Mouse (Mus musculus): ENCODE results near the gene Tmsb15l. TPM values are rescaled to one million over a fixed set of nuclear protein-coding genes. Genes with fewer than 3 reads are reported as not detected.

The Tmsb15l gene
- 6.6 and 10.1 TPM in 2 replicates for polyA plus RNA-seq (2021; fragmentation: Nextera tagmentation)
- long read RNA-seq, experiment 1, partial matches to known transcripts: 0 of 2 reads
- long read RNA-seq, experiment 1, other reads (novel, unspliced or antisense): 1 of 2 reads
- long read RNA-seq, experiment 2, partial matches to known transcripts: 4 of 7 reads
- long read RNA-seq, experiment 2, other reads (novel, unspliced or antisense): 1 of 7 reads

GRCm38 (mm10) chrX:136976424-136977084, at the start of gene Tmsb15l, which contains the start of gene Tmsb15b1:
Gene Tmsb15l (minus strand): TSS chrX:136976869.
Gene Tmsb15b1 (minus strand): TSS chrX:136976874.

GRCm38 (mm10) chrX:136992978-136993547, 16.4 kb upstream of the Tmsb15l start, which contains the start of gene Zcchc18:
Gene Zcchc18 (plus strand): TSS chrX:136993155.

GRCm38 (mm10) chrX:136975397-136975796, 1.3 kb downstream of the Tmsb15l start, which contains the start of gene Tmsb15b2:
Gene Tmsb15b2 (minus strand): TSS chrX:136975497.

GRCm38 (mm10) chrX:136927031-136927430, 49.6 kb downstream of the Tmsb15l start, which contains the start of gene H2bfm:
Gene H2bfm (plus strand): TSS chrX:136927325.

Other genes starting within 250 kb of the Tmsb15l start
- gene Morf4l2, start 233.2 kb downstream of the Tmsb15l start, polyA plus RNA-seq (2021; fragmentation: Nextera tagmentation): 166 and 194 TPM in 2 replicates
- 0.12 TPM in 1 of 2 replicates, not detected in the other for gene Glra4, start 196.7 kb downstream of the Tmsb15l start, polyA plus RNA-seq (2021; fragmentation: Nextera tagmentation)
- gene Plp1, start 154.2 kb downstream of the Tmsb15l start, polyA plus RNA-seq (2021; fragmentation: Nextera tagmentation): 803 and 1,072 TPM in 2 replicates
- gene Rab9b, start 108.1 kb downstream of the Tmsb15l start, polyA plus RNA-seq (2021; fragmentation: Nextera tagmentation): 6.4 and 9.2 TPM in 2 replicates
- gene H2bfm, start 49.5 kb downstream of the Tmsb15l start, polyA plus RNA-seq (2021; fragmentation: Nextera tagmentation): not detected in 2 replicates
- 24.6 and 37.6 TPM in 2 replicates for gene Tmsb15b2, start 1.4 kb downstream of the Tmsb15l start, polyA plus RNA-seq (2021; fragmentation: Nextera tagmentation)
- 19.3 and 27.2 TPM in 2 replicates for gene Tmsb15b1, start within 50 bp of the Tmsb15l start, polyA plus RNA-seq (2021; fragmentation: Nextera tagmentation)
- 263 and 298 TPM in 2 replicates for gene Zcchc18, start 16.3 kb upstream of the Tmsb15l start, polyA plus RNA-seq (2021; fragmentation: Nextera tagmentation)
- gene Slc25a53, start 61.4 kb upstream of the Tmsb15l start, polyA plus RNA-seq (2021; fragmentation: Nextera tagmentation): 10.4 and 11.8 TPM in 2 replicates
- gene Fam199x, start 72.7 kb upstream of the Tmsb15l start, polyA plus RNA-seq (2021; fragmentation: Nextera tagmentation): 1.6 and 2.0 TPM in 2 replicates
- gene Esx1, start 145.2 kb upstream of the Tmsb15l start, polyA plus RNA-seq (2021; fragmentation: Nextera tagmentation): not detected in 2 replicates